Mouse (Mus musculus): ENCODE data around the gene Kctd4. TPM values are rescaled to one million over a fixed set of nuclear protein-coding genes. Genes with fewer than 3 reads are reported as not detected.

The Kctd4 gene
- total and polyA plus RNA-seq, 2 experiments from 2014 or later: 13.1 to 18.6 TPM

DNA sequence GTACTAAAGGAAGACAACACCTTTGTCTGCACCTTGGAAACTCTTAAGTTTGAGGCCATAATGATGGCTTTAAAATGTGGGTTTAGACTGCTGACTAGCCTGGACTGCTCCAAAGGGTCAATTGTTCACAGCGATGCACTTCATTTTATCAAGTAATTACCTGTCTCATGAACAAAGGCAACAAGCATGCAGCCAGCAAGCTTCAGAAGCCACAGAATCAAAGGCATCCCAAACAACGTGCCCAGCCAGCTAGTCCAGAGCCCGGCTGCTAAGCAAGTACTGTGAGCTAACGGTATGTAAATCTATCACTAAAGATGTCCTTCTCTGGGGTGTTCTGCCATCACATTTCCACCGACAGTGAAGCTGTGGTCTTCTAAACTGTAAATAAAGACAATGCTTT lies 8.4 kb downstream of the Kctd4 start:
- ATAC-seq: no peak
- no peaks in the 10 kb centered on the region for H3K36me3 ChIP-seq (ENCODE audit: insufficient read depth)

DNA sequence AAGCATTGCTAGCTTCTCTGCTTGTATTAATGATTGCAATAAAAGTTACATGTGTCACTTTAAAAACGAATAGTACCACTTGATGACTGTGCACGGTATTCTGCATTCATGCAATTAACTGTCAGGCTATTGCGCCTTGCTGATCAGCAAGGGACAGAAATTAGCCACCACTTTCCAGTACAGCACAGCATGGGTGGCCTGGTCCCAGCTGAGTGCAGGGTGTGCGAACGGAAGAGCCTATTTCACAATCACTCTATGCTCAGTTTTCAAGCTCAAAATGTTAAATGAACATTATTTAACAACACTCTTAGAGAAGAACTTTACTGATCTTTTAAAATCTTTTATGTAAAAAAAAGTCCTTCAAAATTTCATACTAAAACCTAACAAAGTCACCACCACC lies 9.2 kb downstream of the Kctd4 start:
- 18% methylated on average over 5 of the region's 5 CpGs for WGBS
- H3K4me1 ChIP-seq (ENCODE audit: insufficient read depth): no peaks in the 10 kb centered on the region; the same call in 1 of the 2 replicates
- ATAC-seq: no peak
- no peak overlapping the region for H3K27ac ChIP-seq (ENCODE audit: low read depth, low read length)
- no peak for DNase-seq
- peak overlapping the region; percentile 38 for H3K4me3 ChIP-seq (ENCODE audit: low read depth, low read length)
- H3K4me2 ChIP-seq (ENCODE audit: low read depth): peak overlapping the region; percentile 53
- H3K27me3 ChIP-seq (ENCODE audit: insufficient read depth, low read length): no peaks in the 10 kb centered on the region
- no peak overlapping the region for H3K9ac ChIP-seq
- no peak for TF ChIP-seq CTCF (IDR thresholded peaks at IDR 0.05; ENCODE audit: low read depth)
- no peaks in the 10 kb centered on the region for H3K9me3 ChIP-seq (ENCODE audit: low read length)
- no peaks in the 10 kb centered on the region for H3K36me3 ChIP-seq (ENCODE audit: insufficient read depth)

More for the DNA sequence above, 8.4 kb downstream of the Kctd4 start:
- no peak for TF ChIP-seq CTCF (IDR thresholded peaks at IDR 0.05; ENCODE audit: low read depth)
- Histone ChIP-seq H3K27ac (ENCODE audit: low read depth, low read length) (peak overlapping the region; percentile 77), H3K4me1 (ENCODE audit: insufficient read depth) (no peaks in the 10 kb centered on the region; the same call in 1 of the 2 replicates), H3K27me3 (ENCODE audit: insufficient read depth, low read length) (no peaks in the 10 kb centered on the region), H3K9me3 (ENCODE audit: low read length) (no peaks in the 10 kb centered on the region), H3K9ac (peak overlapping the region; percentile 63), H3K4me3 (ENCODE audit: low read depth, low read length) (peak overlapping the region; percentile 38), H3K4me2 (ENCODE audit: low read depth) (peak overlapping the region; percentile 53)
- peak; percentile 66 for DNase-seq
- WGBS: 10% methylated on average over 5 of the region's 5 CpGs

DNA sequence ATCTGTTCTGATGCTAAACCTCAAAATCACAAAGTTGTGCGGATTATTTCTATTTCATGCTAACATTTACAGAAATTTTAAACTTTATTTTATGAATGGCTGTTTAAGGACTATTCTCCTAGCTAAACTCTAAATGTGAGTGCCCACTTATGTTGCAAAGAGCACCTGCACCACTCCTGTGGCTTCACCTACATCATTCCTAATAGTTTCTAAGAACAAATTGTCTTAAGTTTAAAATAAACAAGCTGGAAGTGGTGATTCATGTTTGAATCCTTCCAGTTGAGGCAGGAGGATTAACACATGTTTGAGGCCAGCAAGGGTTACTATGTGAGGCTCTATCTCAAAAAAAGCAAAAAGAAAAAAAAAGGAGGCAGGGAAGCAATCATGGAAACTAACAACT lies 9.6 kb downstream of the Kctd4 start:
- 95% methylated on average over 1 of the region's 1 CpGs for WGBS

DNA sequence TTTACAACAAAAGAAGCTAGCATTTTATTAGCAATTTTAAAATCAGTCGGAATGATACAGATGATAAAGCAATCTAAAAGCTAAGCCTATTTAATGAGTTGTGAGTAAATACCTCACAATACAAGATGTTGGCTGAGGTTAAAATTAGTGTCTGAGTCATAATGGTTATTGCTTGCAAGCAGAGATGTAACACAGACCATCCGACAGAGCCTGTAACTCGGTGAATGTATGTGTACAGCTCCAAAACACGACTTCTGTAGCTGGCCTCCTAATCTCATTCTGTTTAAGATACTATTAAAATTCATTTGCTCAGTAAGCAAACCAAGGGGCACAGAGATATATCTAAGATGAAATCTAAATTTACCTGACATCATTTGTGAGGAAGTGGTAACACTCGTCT lies 12.5 kb downstream of the Kctd4 start:
- Histone ChIP-seq H3K9ac (no peak overlapping the region), H3K4me2 (ENCODE audit: low read depth) (peak overlapping the region; percentile 15; the same call in 1 of the 2 replicates), H3K9me3 (ENCODE audit: low read length) (no peaks in the 10 kb centered on the region), H3K4me1 (ENCODE audit: insufficient read depth) (no peaks in the 10 kb centered on the region; the same call in 1 of the 2 replicates), H3K27ac (ENCODE audit: low read depth, low read length) (no peak overlapping the region), H3K36me3 (ENCODE audit: insufficient read depth) (no peaks in the 10 kb centered on the region), H3K4me3 (ENCODE audit: low read depth, low read length) (no peak overlapping the region), H3K27me3 (ENCODE audit: insufficient read depth, low read length) (no peaks in the 10 kb centered on the region)
- ATAC-seq (no peak), DNase-seq (no peak)
- no peak for TF ChIP-seq CTCF (IDR thresholded peaks at IDR 0.05; ENCODE audit: low read depth)
- 65% methylated on average over 5 of the region's 5 CpGs for WGBS

More for the DNA sequence above, 9.6 kb downstream of the Kctd4 start:
- Histone ChIP-seq H3K27me3 (ENCODE audit: insufficient read depth, low read length) (no peaks in the 10 kb centered on the region), H3K27ac (ENCODE audit: low read depth, low read length) (no peak overlapping the region), H3K9ac (no peak overlapping the region; the same call in 1 of the 2 replicates), H3K9me3 (ENCODE audit: low read length) (no peaks in the 10 kb centered on the region), H3K4me3 (ENCODE audit: low read depth, low read length) (peak overlapping the region; percentile 38), H3K36me3 (ENCODE audit: insufficient read depth) (no peaks in the 10 kb centered on the region), H3K4me2 (ENCODE audit: low read depth) (peak overlapping the region; percentile 53), H3K4me1 (ENCODE audit: insufficient read depth) (no peaks in the 10 kb centered on the region; the same call in 1 of the 2 replicates)
- no peak for DNase-seq
- no peak for ATAC-seq
- TF ChIP-seq CTCF (IDR thresholded peaks at IDR 0.05; ENCODE audit: low read depth): no peak

DNA sequence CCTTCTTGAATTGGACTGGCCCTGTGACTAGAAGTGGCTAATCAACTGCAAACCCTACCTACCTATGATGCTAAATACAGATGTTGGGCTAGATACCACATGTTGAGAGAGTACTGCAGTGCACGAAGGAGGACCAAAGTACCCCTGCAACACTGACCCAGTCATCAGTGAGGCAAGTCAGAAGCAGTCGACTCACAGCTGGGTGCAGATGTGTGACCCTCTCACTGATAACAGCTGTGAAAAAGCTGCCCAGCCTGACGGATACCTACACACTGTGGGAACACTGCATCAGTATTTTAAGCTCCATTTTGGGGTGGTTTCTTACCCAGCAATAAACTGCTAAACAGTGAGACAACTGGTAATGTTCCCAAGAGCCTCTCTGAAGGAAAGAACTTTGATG lies 21.3 kb downstream of the Kctd4 start:
- WGBS: 70% methylated on average over 3 of the region's 3 CpGs

DNA sequence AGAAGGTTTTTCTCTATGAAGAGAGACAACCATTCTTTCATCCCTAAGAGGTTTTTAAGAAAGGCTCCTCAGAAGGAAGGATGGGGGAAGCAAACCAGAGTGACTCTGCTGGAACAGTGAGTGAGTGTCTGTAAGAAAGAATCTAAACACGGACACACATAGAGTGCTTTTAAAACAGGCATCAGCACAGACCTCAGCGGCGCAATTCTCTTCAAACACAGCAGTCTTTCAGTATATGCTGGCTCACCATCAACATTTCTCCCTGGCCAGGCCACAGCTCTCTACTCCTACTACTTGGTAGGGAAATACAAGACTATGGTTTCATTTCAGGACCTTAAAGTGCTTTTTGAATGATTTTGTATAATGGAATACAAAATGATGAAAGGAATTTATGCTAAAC lies 26.4 kb downstream of the Kctd4 start:
- Histone ChIP-seq H3K9ac (no peak overlapping the region), H3K9me3 (ENCODE audit: low read length) (no peaks in the 10 kb centered on the region), H3K27me3 (ENCODE audit: insufficient read depth, low read length) (no peaks in the 10 kb centered on the region), H3K4me3 (ENCODE audit: low read depth, low read length) (no peak overlapping the region), H3K4me2 (ENCODE audit: low read depth) (no peak overlapping the region), H3K27ac (ENCODE audit: low read depth, low read length) (no peak overlapping the region), H3K36me3 (ENCODE audit: insufficient read depth) (no peaks in the 10 kb centered on the region; the same call in 1 of the 2 replicates), H3K4me1 (ENCODE audit: insufficient read depth) (peaks cover 6% of the 10 kb centered on the region)
- no peak for TF ChIP-seq CTCF (IDR thresholded peaks at IDR 0.05; ENCODE audit: low read depth)
- 82% methylated on average over 3 of the region's 3 CpGs for WGBS
- DNase-seq (no peak), ATAC-seq (peak; percentile 23; the same call in 1 of the 2 replicates)

More for the DNA sequence above, 21.3 kb downstream of the Kctd4 start:
- TF ChIP-seq CTCF (IDR thresholded peaks at IDR 0.05; ENCODE audit: low read depth): no peak
- ATAC-seq (no peak), DNase-seq (no peak)
- no peak overlapping the region for H3K27ac ChIP-seq (ENCODE audit: low read depth, low read length)
- H3K36me3 ChIP-seq (ENCODE audit: insufficient read depth): no peaks in the 10 kb centered on the region
- H3K4me2 ChIP-seq (ENCODE audit: low read depth): no peak overlapping the region
- no peak overlapping the region for H3K9ac ChIP-seq
- no peak overlapping the region for H3K4me3 ChIP-seq (ENCODE audit: low read depth, low read length)
- H3K4me1 ChIP-seq (ENCODE audit: insufficient read depth): no peaks in the 10 kb centered on the region
- no peaks in the 10 kb centered on the region for H3K9me3 ChIP-seq (ENCODE audit: low read length)
- no peaks in the 10 kb centered on the region for H3K27me3 ChIP-seq (ENCODE audit: insufficient read depth, low read length)

DNA sequence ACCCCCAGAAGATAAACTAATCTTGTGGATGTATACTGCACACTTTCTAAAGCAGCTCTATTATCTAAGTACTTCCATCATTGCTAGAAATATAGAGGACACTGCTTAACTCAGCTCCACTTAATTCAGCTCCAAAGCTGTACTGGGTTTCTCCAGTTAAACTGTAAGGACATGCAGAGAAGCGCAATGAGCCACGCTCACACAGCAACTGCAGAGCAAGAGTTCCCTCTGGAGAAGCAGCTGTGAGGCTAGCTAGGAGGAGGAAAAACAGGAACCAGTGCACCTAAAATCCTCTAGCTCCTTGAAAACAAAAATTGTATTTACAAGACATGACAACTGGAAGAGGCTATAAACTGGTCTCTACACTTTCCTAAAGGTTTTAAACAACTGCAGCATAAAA lies 29.1 kb downstream of the Kctd4 start:
- no peak overlapping the region for H3K4me2 ChIP-seq (ENCODE audit: low read depth)
- H3K4me3 ChIP-seq (ENCODE audit: low read depth, low read length): no peak overlapping the region
- no peak for DNase-seq
- no peaks in the 10 kb centered on the region for H3K9me3 ChIP-seq (ENCODE audit: low read length)
- H3K9ac ChIP-seq: no peak overlapping the region
- no peaks in the 10 kb centered on the region; the same call in 1 of the 2 replicates for H3K36me3 ChIP-seq (ENCODE audit: insufficient read depth)
- H3K27me3 ChIP-seq (ENCODE audit: insufficient read depth, low read length): no peaks in the 10 kb centered on the region
- no peak overlapping the region for H3K27ac ChIP-seq (ENCODE audit: low read depth, low read length)
- peaks cover 6% of the 10 kb centered on the region for H3K4me1 ChIP-seq (ENCODE audit: insufficient read depth)
- TF ChIP-seq CTCF (IDR thresholded peaks at IDR 0.05; ENCODE audit: low read depth): no peak
- 86% methylated on average over 2 of the region's 2 CpGs for WGBS
- no peak for ATAC-seq
